Mouse (Mus musculus) cerebellum, adult 8-10 months (tissue): ENCODE results near the gene Carhsp1.

Experiments
- DNase-seq: peaks from one replicate; pipeline ENCODE4 v3.0.0; 2022

Gene Carhsp1

GRCm38 (mm10) chr16:8674165-8674564 is 2.2 kb upstream of the Carhsp1 start:
- peak; percentile 15 for DNase-seq

- DNase-seq = no peak
Measured at GRCm38 (mm10) chr16:8673343-8673742, 1.4 kb upstream of the Carhsp1 start.

GRCm38 (mm10) chr16:8672811-8673210 is 856 bp upstream of the Carhsp1 start:
- no peak for DNase-seq

GRCm38 (mm10) chr16:8672350-8672687 is 364 bp upstream of the Carhsp1 start:
- DNase-seq = no peak

GRCm38 (mm10) chr16:8670041-8671035 is 1.6 kb downstream of the Carhsp1 start:
- no peak for DNase-seq

- no peak for DNase-seq
Measured at GRCm38 (mm10) chr16:8669432-8669831, 2.5 kb downstream of the Carhsp1 start.

- no peak for DNase-seq
Measured at GRCm38 (mm10) chr16:8668386-8668785, 3.6 kb downstream of the Carhsp1 start.

GRCm38 (mm10) chr16:8667814-8668213 is 4.1 kb downstream of the Carhsp1 start:
- no peak for DNase-seq

- no peak for DNase-seq
Measured at GRCm38 (mm10) chr16:8667261-8667660, 4.7 kb downstream of the Carhsp1 start.

- no peak for DNase-seq
Measured at GRCm38 (mm10) chr16:8666452-8666851, 5.5 kb downstream of the Carhsp1 start.

- DNase-seq = no peak
Measured at GRCm38 (mm10) chr16:8665367-8665766, 6.6 kb downstream of the Carhsp1 start.

- DNase-seq = no peak
Measured at GRCm38 (mm10) chr16:8663606-8664539, 8.1 kb downstream of the Carhsp1 start.

GRCm38 (mm10) chr16:8663022-8663421 is 8.9 kb downstream of the Carhsp1 start:
- no peak for DNase-seq

GRCm38 (mm10) chr16:8658764-8659163 is 13.2 kb downstream of the Carhsp1 start:
- DNase-seq = no peak

GRCm38 (mm10) chr16:8658349-8658748 is 13.6 kb downstream of the Carhsp1 start:
- DNase-seq = no peak

GRCm38 (mm10) chr16:8656256-8656655 is 15.7 kb downstream of the Carhsp1 start:
- no peak for DNase-seq

- DNase-seq = no peak
Measured at GRCm38 (mm10) chr16:8655599-8655998, 16.4 kb downstream of the Carhsp1 start.

- no peak for DNase-seq
Measured at GRCm38 (mm10) chr16:8655108-8655507, 16.8 kb downstream of the Carhsp1 start.

GRCm38 (mm10) chr16:8650007-8650406 is 21.9 kb downstream of the Carhsp1 start:
- DNase-seq = no peak

GRCm38 (mm10) chr16:8645546-8645945 is 26.4 kb downstream of the Carhsp1 start:
- no peak for DNase-seq

- no peak for DNase-seq
Measured at GRCm38 (mm10) chr16:8643855-8644254, 28.1 kb downstream of the Carhsp1 start.

- DNase-seq = no peak
Measured at GRCm38 (mm10) chr16:8639466-8640191, 32.3 kb downstream of the Carhsp1 start.

GRCm38 (mm10) chr16:8638131-8638530 is 33.8 kb downstream of the Carhsp1 start:
- no peak for DNase-seq
